Mouse (Mus musculus) lung, embryonic 14.5 days (tissue): Measurements from ENCODE around the gene Taf9b. TPM values are rescaled to one million over a fixed set of nuclear protein-coding genes. Genes with fewer than 3 reads are reported as not detected.
"Not testable (repeated sequence)": the region's sequence is repeated elsewhere in the genome, so short reads cannot be mapped to it uniquely, and the experiment has no call there.

Experiments used
- ATAC-seq: fragments of 200-750 bp; cut with Nextera tagmentation; 2 replicates; pipeline ENCODE4 v1.8.0; 2017; ENCODE audit warnings: mild to moderate bottlenecking, moderate TSS enrichment, moderate library complexity; ENCODE audit not compliant: insufficient read depth
- DNase-seq: peaks from one replicate; pipeline ENCODE4 v3.0.0-alpha.2; 2015
- H3K27ac ChIP-seq: fragments of 300-500 bp; sonication (generic); 2 replicates; pipeline ENCODE4 v1.5.1; 2014; ENCODE audit warnings: low read depth, mild to moderate bottlenecking, moderate library complexity
- H3K27me3 ChIP-seq: fragments of 300-500 bp; sonication (generic); 2 replicates; pipeline ENCODE4 v1.6.1; 2014; ENCODE audit warnings: low read length, control low read depth; ENCODE audit not compliant: insufficient read depth
- H3K36me3 ChIP-seq: fragments of 300-500 bp; sonication (generic); 2 replicates; pipeline ENCODE4 v1.6.1; 2014; ENCODE audit warnings: control low read depth; ENCODE audit not compliant: insufficient read depth
- H3K4me1 ChIP-seq: fragments of 300-500 bp; sonication (generic); 2 replicates; pipeline ENCODE4 v1.6.1; 2014; ENCODE audit warnings: antibody characterized with exemption, control low read depth; ENCODE audit not compliant: insufficient read depth
- H3K4me2 ChIP-seq: fragments of 300-500 bp; sonication (generic); 2 replicates; pipeline ENCODE4 v1.6.1; 2014; ENCODE audit warnings: mild to moderate bottlenecking
- H3K4me3 ChIP-seq: fragments of 300-500 bp; sonication (generic); 2 replicates; pipeline ENCODE4 v1.5.1; 2014; ENCODE audit warnings: low read depth, low read length
- H3K9ac ChIP-seq: fragments of 300-500 bp; sonication (generic); 2 replicates; pipeline ENCODE4 v1.6.1; 2014
- H3K9me3 ChIP-seq: fragments of 300-500 bp; sonication (generic); 2 replicates; pipeline ENCODE4 v1.6.1; 2016; ENCODE audit warnings: low read depth, low read length, control low read depth
- CTCF ChIP-seq: IDR thresholded peaks from 2 replicates; pipeline ENCODE4 v1.5.1; 2016; ENCODE audit warnings: antibody characterized with exemption, low read depth
- WGBS: fragments of 180-500 bp; shearing (Covaris S2); extraction: QIAGEN DNeasy Blood & Tissue Kit; methylation state at CpG from one replicate; pipeline ENCODE4 v1.1.7; 2014; 5-methylcytosine and 5-hydroxymethylcytosine counted together
- polyA plus RNA-seq: library from polyadenylated mRNA; unstranded; fragments of >200 nt; fragmentation: Nextera tagmentation; extraction: Ambion mirVana; gene quantifications from 2 replicates; pipeline ENCODE4 v1.2.1, GENCODE M21; 2014

Gene Taf9b
- 12.8 and 14.8 TPM in 2 replicates for polyA plus RNA-seq

DNA sequence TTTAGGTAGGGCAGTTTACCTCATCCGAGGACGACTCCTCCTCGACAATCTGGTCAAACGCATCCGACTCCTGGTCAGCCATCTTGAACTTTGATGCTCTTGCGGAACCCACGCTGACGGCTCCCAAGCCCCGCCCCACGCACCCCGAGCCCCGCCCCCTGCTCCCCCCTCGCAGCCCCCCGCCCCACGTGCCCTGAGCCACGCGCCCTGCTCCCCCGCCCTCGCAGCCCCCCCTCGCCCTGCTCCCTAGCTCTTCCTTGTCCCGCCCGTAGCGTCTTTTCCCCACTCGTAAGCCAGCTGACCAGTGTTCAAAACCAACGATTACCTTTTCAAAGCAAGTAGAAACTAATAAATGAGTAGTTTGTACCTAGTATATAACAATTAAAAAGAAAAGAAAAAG lies at the start of gene Taf9b:
Gene Taf9b (minus strand): TSS at position 101 of the 400 bp plus-strand sequence.
- Histone ChIP-seq H3K4me1 (no peaks in the 10 kb centered on the region), H3K27me3 (no peaks in the 10 kb centered on the region), H3K9me3 (peaks cover 4% of the 10 kb centered on the region; the same call in 1 of the 2 replicates), H3K4me2 (peak within 1 kb of the TSS; percentile 57), H3K9ac (no peak within 1 kb of the TSS), H3K27ac (no peak within 1 kb of the TSS), H3K36me3 (no peaks in the 10 kb centered on the region), H3K4me3 (peak within 1 kb of the TSS; percentile 52)
- TF ChIP-seq CTCF = no peak
- no peak for ATAC-seq
- no peak for DNase-seq
- 87% methylated on average over 21 of the region's 25 CpGs for WGBS

DNA sequence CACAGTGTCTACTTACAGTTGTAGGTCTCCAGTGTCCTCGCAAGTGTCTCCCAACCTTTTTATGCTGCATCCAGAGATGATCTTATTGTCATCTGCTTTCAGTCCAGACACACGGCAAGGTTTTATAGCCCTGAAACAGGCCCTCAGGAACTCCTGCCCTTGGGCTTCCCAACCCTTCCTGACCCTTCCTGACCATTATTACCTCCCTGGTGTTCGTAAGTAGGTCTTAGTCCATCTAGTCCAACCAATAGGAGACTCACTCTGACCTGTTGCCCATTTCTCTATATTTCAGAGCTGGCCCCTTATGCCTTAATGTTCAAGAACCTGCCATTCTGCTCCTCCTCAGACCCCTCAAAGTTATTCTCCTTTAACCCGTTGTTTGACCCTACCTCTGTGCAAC lies 34.3 kb upstream of the Taf9b start, which contains the start of gene Fnd3c2:
Gene Fnd3c2 (minus strand): TSS at position 101 of the 400 bp plus-strand sequence.
- WGBS = 85% methylated on average over 4 of the region's 4 CpGs
- DNase-seq (no peak), ATAC-seq (no peak)

DNA sequence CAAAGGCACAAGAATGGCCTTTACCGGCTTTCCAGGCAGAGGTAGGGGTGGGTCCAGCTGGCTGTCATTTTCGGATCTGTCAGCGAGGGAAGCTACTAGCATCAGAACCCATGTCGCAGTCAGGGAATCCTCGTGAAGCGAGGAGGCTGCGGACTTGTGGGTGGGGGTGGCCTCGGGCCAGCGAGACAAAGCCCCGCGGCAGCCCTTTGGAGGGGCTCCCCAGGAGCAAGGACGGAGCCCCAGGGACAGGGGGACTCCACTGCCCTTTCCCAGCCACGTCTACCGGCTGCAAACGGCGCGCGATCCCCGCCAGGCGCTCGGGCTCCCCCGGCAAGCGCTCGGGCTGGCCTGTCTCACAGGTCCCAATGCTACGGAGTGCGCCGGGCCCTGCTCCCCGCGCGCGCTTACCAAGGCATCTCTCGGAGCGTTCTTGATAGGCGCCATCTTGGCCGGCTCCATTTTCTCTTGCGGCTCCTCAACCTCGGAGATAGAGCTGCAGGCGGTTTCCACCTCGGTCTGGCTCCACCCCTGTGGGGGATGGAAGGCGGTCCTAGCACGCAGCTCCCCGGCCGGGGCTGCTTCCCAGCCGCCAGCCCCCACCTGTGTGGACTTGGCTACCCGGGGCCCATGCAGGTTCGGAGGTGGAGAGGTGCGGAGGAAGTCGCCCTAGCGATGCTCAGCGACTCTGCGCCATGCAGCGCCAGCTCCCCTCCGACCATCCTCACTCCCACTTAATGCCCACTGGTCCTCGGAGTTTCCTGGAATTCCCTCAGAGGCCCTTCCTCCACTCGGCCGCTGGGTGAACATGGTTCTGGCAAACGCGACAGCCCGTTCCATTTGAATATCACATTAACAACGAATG lies 1.6 kb downstream of the Taf9b start:
- H3K27me3 ChIP-seq = no peaks in the 10 kb centered on the region
- peak overlapping the region; percentile 72 for H3K27ac ChIP-seq
- peaks cover 4% of the 10 kb centered on the region; the same call in 1 of the 2 replicates for H3K9me3 ChIP-seq
- no peaks in the 10 kb centered on the region for H3K4me1 ChIP-seq
- DNase-seq = peak; percentile 81
- no peaks in the 10 kb centered on the region for H3K36me3 ChIP-seq
- no peak for TF ChIP-seq CTCF
- peak overlapping the region; percentile 52 for H3K4me3 ChIP-seq
- peak overlapping the region; percentile 69 for H3K9ac ChIP-seq
- WGBS = 16% methylated on average over 58 of the region's 60 CpGs
- peak; percentile 97 for ATAC-seq
- peak overlapping the region; percentile 57 for H3K4me2 ChIP-seq

More for the DNA sequence above, 34.3 kb upstream of the Taf9b start, which contains the start of gene Fnd3c2:
- Histone ChIP-seq H3K36me3 (no peaks in the 10 kb centered on the region), H3K4me1 (no peaks in the 10 kb centered on the region), H3K4me2 (no peak within 1 kb of the TSS), H3K27ac (no peak within 1 kb of the TSS), H3K9me3 (no peaks in the 10 kb centered on the region), H3K27me3 (no peaks in the 10 kb centered on the region), H3K9ac (no peak within 1 kb of the TSS), H3K4me3 (no peak within 1 kb of the TSS)
- no peak for TF ChIP-seq CTCF

DNA sequence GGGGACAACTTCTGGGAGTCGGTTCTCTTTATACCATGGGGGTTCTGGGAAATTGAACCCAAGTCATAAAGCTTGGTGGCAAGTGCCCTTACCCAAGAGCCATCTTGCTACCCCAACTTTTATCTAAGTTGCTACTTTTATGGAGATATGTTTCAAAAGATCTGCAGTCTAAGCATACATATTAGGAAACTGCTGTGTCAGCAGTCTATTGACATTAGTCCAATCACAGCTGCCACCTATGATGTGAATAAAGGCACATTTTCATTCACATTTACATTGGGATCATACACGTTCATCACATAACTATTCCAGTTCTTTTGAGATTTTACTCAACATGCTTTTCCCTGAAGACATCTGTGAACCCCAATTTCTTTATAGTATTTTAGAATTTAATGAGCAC lies 11.9 kb downstream of the Taf9b start:
- WGBS = 84% methylated on average over 2 of the region's 2 CpGs
- ATAC-seq (no peak), DNase-seq (no peak)
- TF ChIP-seq CTCF = no peak
- H3K27ac ChIP-seq = no peak overlapping the region
- H3K4me3 ChIP-seq = no peak overlapping the region
- H3K9me3 ChIP-seq = no peaks in the 10 kb centered on the region
- H3K4me2 ChIP-seq = no peak overlapping the region
- no peak overlapping the region for H3K9ac ChIP-seq
- H3K36me3 ChIP-seq = no peaks in the 10 kb centered on the region
- no peaks in the 10 kb centered on the region for H3K27me3 ChIP-seq
- no peaks in the 10 kb centered on the region for H3K4me1 ChIP-seq

DNA sequence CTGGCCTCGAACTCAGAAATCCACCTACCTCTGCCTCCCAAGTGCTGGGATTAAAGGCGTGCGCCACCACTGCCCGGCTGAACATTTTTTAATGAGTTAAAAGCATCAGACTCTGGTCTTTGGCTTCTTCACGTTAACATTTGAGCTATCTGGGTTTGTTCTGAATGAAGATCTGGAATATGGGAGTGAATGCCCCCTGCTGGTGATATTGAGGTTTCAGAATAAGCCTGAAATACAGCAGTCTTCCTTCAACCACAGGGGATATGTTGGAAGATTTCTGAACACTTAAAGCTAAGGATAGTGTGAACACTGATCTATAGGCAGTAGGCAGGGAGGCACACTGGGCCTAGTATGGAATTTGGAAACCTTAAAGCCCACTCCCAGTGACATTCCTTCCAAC lies 22.1 kb downstream of the Taf9b start:
- Histone ChIP-seq H3K4me1 (no peaks in the 10 kb centered on the region), H3K36me3 (peaks cover 60% of the 10 kb centered on the region), H3K9ac (no peak overlapping the region), H3K9me3 (no peaks in the 10 kb centered on the region), H3K4me3 (no peak overlapping the region), H3K27ac (no peak overlapping the region), H3K27me3 (no peaks in the 10 kb centered on the region), H3K4me2 (no peak overlapping the region)
- DNase-seq (peak; percentile 26), ATAC-seq (no peak)
- 81% methylated on average over 5 of the region's 5 CpGs for WGBS
- peak; percentile 34 for TF ChIP-seq CTCF

DNA sequence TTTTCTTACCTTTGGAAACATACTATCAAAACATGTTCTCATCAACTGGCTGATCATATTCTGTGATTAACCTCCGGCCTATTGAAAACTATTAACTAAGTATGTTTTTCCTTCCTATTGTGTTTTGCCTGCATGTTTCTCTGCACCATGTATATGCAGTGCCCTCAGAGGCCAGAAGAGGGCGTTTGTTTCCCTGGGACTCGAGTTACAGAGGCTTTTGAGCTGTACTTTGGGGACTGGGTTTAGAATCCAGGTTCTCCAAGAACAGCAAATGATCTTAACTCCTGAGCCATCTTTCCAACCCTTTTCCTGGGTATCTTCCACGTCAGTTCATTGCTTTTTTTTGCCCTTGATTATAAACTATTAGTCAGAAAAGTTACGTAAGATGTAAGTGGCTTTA lies 23.6 kb downstream of the Taf9b start:
- WGBS = 73% methylated on average over 5 of the region's 5 CpGs
- H3K36me3 ChIP-seq = peaks cover 65% of the 10 kb centered on the region

DNA sequence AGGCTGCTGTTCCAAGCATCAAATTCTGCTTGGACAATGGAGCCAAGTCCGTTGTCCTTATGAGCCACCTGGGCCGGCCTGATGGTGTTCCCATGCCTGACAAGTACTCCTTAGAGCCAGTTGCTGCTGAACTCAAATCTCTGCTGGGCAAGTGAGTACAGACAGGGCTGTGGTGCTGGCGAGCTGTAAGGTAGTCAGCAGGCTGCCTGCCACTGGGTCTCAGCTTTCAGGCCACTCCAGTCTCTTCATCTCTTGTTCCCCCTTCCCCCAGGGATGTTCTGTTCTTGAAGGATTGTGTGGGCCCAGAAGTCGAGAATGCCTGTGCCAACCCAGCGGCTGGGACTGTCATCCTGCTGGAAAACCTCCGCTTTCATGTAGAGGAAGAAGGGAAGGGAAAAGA lies 26.6 kb downstream of the Taf9b start:
- not testable (repeated sequence) for H3K4me1 ChIP-seq, ATAC-seq, DNase-seq, H3K4me2 ChIP-seq, H3K27me3 ChIP-seq, H3K4me3 ChIP-seq, H3K9me3 ChIP-seq, H3K9ac ChIP-seq, H3K27ac ChIP-seq
- H3K36me3 ChIP-seq = peaks cover 48% of the 10 kb centered on the region; the same call in 1 of the 2 replicates
- WGBS = 75% methylated on average over 5 of the region's 6 CpGs

More for the DNA sequence above, 23.6 kb downstream of the Taf9b start:
- Histone ChIP-seq H3K4me2 (no peak overlapping the region), H3K9ac (no peak overlapping the region), H3K27ac (no peak overlapping the region), H3K27me3 (no peaks in the 10 kb centered on the region), H3K9me3 (no peaks in the 10 kb centered on the region), H3K4me1 (no peaks in the 10 kb centered on the region), H3K4me3 (no peak overlapping the region)
- ATAC-seq (no peak), DNase-seq (no peak)
- TF ChIP-seq CTCF = no peak
